21 mouse cellular contexts compared by ENCODE assay signal in genomic region chrX:109108117-109108805, GRCm38 (mm10).
"Had no signal": no experiment of that assay in that cellular context is flagged by ENCODE, and none has a peak within 500 bp of the region (broad histone marks: within the 10 kb centered on the region; RNA-seq: fewer than 3 reads in every experiment).

No protein-coding gene starts in this region.

- ATAC-seq: intestine, postnatal 0 days; midbrain, embryonic 13.5 days; midbrain, embryonic 16.5 days had no signal

- DNase-seq: kidney, adult 2 months; kidney, postnatal 10 days; kidney, postnatal 36 days; layer of hippocampus, postnatal 36 days; lung, adult 18-20 months; lung, postnatal 10 days; lung, postnatal 36 days; thymus, adult 18-20 months; thymus, postnatal 36 days had no signal

- H3K9me3 ChIP-seq: limb, embryonic 12.5 days; limb, embryonic 15.5 days; lung, embryonic 15.5 days; megakaryocyte, embryonic 14.5 days; midbrain, embryonic 10.5 days; midbrain, embryonic 13.5 days; stomach, embryonic 15.5 days had no signal

- H3K4me3 ChIP-seq: left cerebral cortex, adult 2 months; limb, embryonic 12.5 days; limb, embryonic 15.5 days; lung, embryonic 15.5 days; megakaryocyte, embryonic 14.5 days; midbrain, embryonic 10.5 days; midbrain, embryonic 13.5 days; stomach, embryonic 15.5 days had no signal

- H3K4me1 ChIP-seq: limb, embryonic 12.5 days; limb, embryonic 15.5 days; lung, embryonic 15.5 days; stomach, embryonic 15.5 days had no signal

- H3K27ac ChIP-seq: left cerebral cortex, adult 2 months; limb, embryonic 12.5 days; limb, embryonic 15.5 days; liver, embryonic 14.5 days; lung, embryonic 15.5 days; midbrain, embryonic 10.5 days; midbrain, embryonic 13.5 days; stomach, embryonic 15.5 days had no signal

- H3K27me3 ChIP-seq: limb, embryonic 12.5 days; limb, embryonic 15.5 days; lung, embryonic 15.5 days; megakaryocyte, embryonic 14.5 days; midbrain, embryonic 13.5 days; stomach, embryonic 15.5 days had no signal

- H3K9ac ChIP-seq: limb, embryonic 12.5 days; limb, embryonic 15.5 days; liver, embryonic 14.5 days; lung, embryonic 15.5 days; midbrain, embryonic 13.5 days; stomach, embryonic 15.5 days had no signal

- H3K36me3 ChIP-seq: limb, embryonic 12.5 days; limb, embryonic 15.5 days; lung, embryonic 15.5 days; midbrain, embryonic 10.5 days; midbrain, embryonic 13.5 days; stomach, embryonic 15.5 days had no signal

- H3K4me2 ChIP-seq: limb, embryonic 12.5 days; limb, embryonic 15.5 days; liver, embryonic 11.5 days; lung, embryonic 15.5 days; midbrain, embryonic 13.5 days; stomach, embryonic 15.5 days had no signal
